Mouse (Mus musculus): ENCODE results near the gene Olfr1271. TPM values are rescaled to one million over a fixed set of nuclear protein-coding genes. Genes with fewer than 3 reads are reported as not detected.
"Not testable (repeated sequence)": the region's sequence is repeated elsewhere in the genome, so short reads cannot be mapped to it uniquely, and the experiment has no call there.

The Olfr1271 gene
- polyA plus RNA-seq (2015; fragmentation: Nextera tagmentation; extraction: Ambion mirVana) = not detected in 2 replicates

DNA sequence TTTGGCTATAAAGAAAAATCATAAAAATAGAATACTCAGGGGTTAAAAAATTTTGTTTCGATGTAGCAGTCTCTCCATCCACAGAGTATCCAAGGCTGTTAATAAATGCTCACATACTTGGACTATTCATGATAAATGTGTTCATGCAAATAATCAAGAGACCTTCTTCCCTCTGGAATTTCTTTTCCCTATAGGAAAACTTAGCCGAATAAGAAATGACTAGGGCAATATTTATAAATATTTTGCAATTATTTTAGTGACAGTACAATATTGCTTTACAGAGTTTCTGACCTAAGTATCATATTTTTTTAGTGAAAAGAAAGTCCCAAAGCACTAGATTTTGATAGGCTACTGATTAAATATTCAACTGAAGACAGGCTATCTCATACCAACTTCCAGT lies at the start of gene Olfr1271:
Gene Olfr1271, minus strand, starts transcription at position 101 of the 400 bp plus-strand sequence.
- H3K9me3 ChIP-seq = no peaks in the 10 kb centered on the region
- WGBS = 93% methylated on average over 2 of the region's 2 CpGs

DNA sequence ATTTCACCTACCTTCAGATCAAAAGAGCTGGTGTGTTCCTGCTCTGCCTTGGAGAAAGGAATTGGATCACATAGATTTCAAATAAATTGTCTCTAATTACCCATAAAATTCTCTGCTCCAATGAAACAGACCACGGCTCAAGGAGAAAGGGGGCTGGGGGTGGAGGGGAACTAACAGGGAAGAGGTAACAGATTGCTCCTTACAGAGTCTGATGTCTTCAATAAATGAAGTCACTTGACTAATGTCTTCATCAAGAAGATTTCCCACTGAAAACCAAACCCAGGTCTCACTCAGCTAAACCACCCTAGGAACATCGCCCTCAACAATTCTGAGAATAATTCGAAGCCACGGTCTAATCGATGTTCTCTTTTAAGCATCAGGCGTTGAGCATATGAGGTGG lies 21.9 kb upstream of the Olfr1271 start, which contains the start of gene Olfr1272:
Gene Olfr1272, minus strand, starts transcription at position 101 of the 400 bp plus-strand sequence.
- no peak for ATAC-seq (ENCODE audit: low FRiP score, low read depth)
- no peaks in the 10 kb centered on the region for H3K36me3 ChIP-seq

More for the DNA sequence above, at the start of gene Olfr1271:
- ATAC-seq (ENCODE audit: low FRiP score, low read depth) = no peak
- Histone ChIP-seq H3K9ac (no peak within 1 kb of the TSS), H3K4me3 (no peak within 1 kb of the TSS), H3K4me2 (no peak within 1 kb of the TSS), H3K4me1 (replicated peaks) (no peaks in the 10 kb centered on the region), H3K36me3 (no peaks in the 10 kb centered on the region), H3K27me3 (no peaks in the 10 kb centered on the region), H3K27ac (replicated peaks) (no peak within 1 kb of the TSS)

DNA sequence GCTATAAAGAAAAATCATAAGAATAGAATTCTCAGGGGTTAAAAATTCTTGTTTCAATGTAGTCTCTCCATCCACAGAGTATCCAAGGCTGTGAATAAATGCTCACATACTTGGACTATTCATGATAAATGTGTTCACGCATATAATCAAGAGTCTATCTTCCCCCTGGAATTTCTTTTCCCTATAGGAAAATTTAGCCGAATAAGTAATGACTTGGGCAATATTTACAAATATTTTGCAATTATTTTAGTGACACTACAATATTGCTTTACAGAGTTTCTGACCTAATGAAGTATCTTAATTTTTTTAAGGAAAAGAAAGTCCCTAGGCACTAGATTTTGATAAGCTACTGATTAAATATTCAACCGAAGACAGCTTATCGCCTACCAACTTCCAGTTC lies 13.3 kb downstream of the Olfr1271 start, which contains the start of gene Olfr142:
Gene Olfr142, minus strand, starts transcription at position 101 of the 400 bp plus-strand sequence.
- no peak for ATAC-seq (ENCODE audit: low FRiP score, low read depth)
- Histone ChIP-seq H3K4me3 (no peak within 1 kb of the TSS), H3K27me3 (no peaks in the 10 kb centered on the region), H3K36me3 (no peaks in the 10 kb centered on the region), H3K9ac (no peak within 1 kb of the TSS), H3K27ac (replicated peaks) (no peak within 1 kb of the TSS), H3K9me3 (no peaks in the 10 kb centered on the region), H3K4me1 (replicated peaks) (no peaks in the 10 kb centered on the region), H3K4me2 (no peak within 1 kb of the TSS)
- 92% methylated on average over 4 of the region's 4 CpGs for WGBS

More for the DNA sequence above, 21.9 kb upstream of the Olfr1271 start, which contains the start of gene Olfr1272:
- Histone ChIP-seq H3K9me3 (no peaks in the 10 kb centered on the region), H3K4me1 (replicated peaks) (no peaks in the 10 kb centered on the region), H3K4me2 (no peak within 1 kb of the TSS), H3K27me3 (no peaks in the 10 kb centered on the region), H3K27ac (replicated peaks) (no peak within 1 kb of the TSS), H3K9ac (no peak within 1 kb of the TSS), H3K4me3 (no peak within 1 kb of the TSS)
- WGBS = 85% methylated on average over 6 of the region's 6 CpGs

DNA sequence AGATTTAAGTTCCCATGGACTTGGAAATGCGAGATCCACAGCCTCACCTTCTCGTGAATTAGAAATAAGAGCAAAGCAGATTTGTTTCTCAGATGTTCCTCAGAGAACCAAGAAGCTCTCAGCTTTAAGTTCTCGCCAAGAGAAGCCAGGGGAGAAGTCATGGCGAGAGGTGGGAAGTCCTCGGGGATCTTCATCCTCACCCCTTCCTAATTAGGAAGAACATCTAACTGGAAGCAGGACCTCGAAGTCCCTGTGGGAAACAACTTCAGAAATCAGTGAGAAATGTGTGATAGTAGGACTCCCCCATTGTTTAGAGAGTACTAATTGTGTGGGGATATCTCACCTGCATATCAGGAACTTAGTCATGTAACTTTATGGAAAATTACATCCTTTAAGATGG lies 46.4 kb downstream of the Olfr1271 start, which contains the start of gene Olfr1506:
Gene Olfr1506, minus strand, starts transcription at position 101 of the 400 bp plus-strand sequence.
- not testable (repeated sequence) for H3K4me1 ChIP-seq (replicated peaks); H3K27ac ChIP-seq (replicated peaks); H3K27me3 ChIP-seq; H3K9ac ChIP-seq; H3K4me3 ChIP-seq; H3K36me3 ChIP-seq; ATAC-seq (ENCODE audit: low FRiP score, low read depth); H3K9me3 ChIP-seq; H3K4me2 ChIP-seq
- WGBS = no CpG with 5 or more reads among the region's 6 CpGs

Other genes with a start within 250 kb of the Olfr1271 start
- gene Olfr1264, start 245.5 kb downstream of the Olfr1271 start, polyA plus RNA-seq (2015; fragmentation: Nextera tagmentation; extraction: Ambion mirVana) = not detected in 2 replicates
- gene Olfr1265, start 235.7 kb downstream of the Olfr1271 start, polyA plus RNA-seq (2015; fragmentation: Nextera tagmentation; extraction: Ambion mirVana) = not detected in 2 replicates
- not detected in 2 replicates for gene Olfr140, start 207.4 kb downstream of the Olfr1271 start, polyA plus RNA-seq (2015; fragmentation: Nextera tagmentation; extraction: Ambion mirVana)
- not detected in 2 replicates for gene Olfr1269, start 149.6 kb downstream of the Olfr1271 start, polyA plus RNA-seq (2015; fragmentation: Nextera tagmentation; extraction: Ambion mirVana)
- gene Olfr32, start 128.7 kb downstream of the Olfr1271 start, polyA plus RNA-seq (2015; fragmentation: Nextera tagmentation; extraction: Ambion mirVana) = not detected in 2 replicates
- gene Olfr1270, start 117.9 kb downstream of the Olfr1271 start, polyA plus RNA-seq (2015; fragmentation: Nextera tagmentation; extraction: Ambion mirVana) = not detected in 2 replicates
- gene Olfr1506, start 46.5 kb downstream of the Olfr1271 start, polyA plus RNA-seq (2015; fragmentation: Nextera tagmentation; extraction: Ambion mirVana) = not detected in 2 replicates
- not detected in 2 replicates for gene Olfr142, start 13.4 kb downstream of the Olfr1271 start, polyA plus RNA-seq (2015; fragmentation: Nextera tagmentation; extraction: Ambion mirVana)
- gene Olfr1272, start 21.8 kb upstream of the Olfr1271 start, polyA plus RNA-seq (2015; fragmentation: Nextera tagmentation; extraction: Ambion mirVana) = not detected in 2 replicates
- gene Gm13769, start 51.2 kb upstream of the Olfr1271 start, polyA plus RNA-seq (2015; fragmentation: Nextera tagmentation; extraction: Ambion mirVana) = not detected in 2 replicates
- gene Olfr1274-ps, start 127.7 kb upstream of the Olfr1271 start, polyA plus RNA-seq (2015; fragmentation: Nextera tagmentation; extraction: Ambion mirVana) = not detected in 2 replicates